Mouse (Mus musculus): Measurements from ENCODE around the gene Col26a1. TPM values are rescaled to one million over a fixed set of nuclear protein-coding genes. Genes with fewer than 3 reads are reported as not detected.
A peak's percentile ranks its signal among the peaks of the same experiment; 100 is the strongest.

Gene Col26a1
- polyA plus RNA-seq, 1 experiment from 2014 or later: 1.1 TPM

- no peak for DNase-seq (ENCODE audit: low spot score)
These were observed 188.0 kb downstream of the Col26a1 start for GRCm38 (mm10) chr5:136694976-136695375.

GRCm38 (mm10) chr5:136693418-136693817 is 189.6 kb downstream of the Col26a1 start:
- peak; percentile 51 for DNase-seq (ENCODE audit: low spot score)

- peak; percentile 35 for DNase-seq (ENCODE audit: low spot score)
These were observed 190.2 kb downstream of the Col26a1 start, which contains the start of gene Myl10 for GRCm38 (mm10) chr5:136692784-136693183. Gene Myl10, plus strand, starts transcription at chr5:136693146.

Other genes with a start within 250 kb of the Col26a1 start
- gene Myl10, start 190.1 kb downstream of the Col26a1 start, polyA plus RNA-seq (2015; fragmentation: Nextera tagmentation; extraction: Ambion mirVana): 21.7 and 24.2 TPM in 2 replicates
- 36.7 and 40.5 TPM in 2 replicates for gene Ift22, start 24.9 kb upstream of the Col26a1 start, polyA plus RNA-seq (2015; fragmentation: Nextera tagmentation; extraction: Ambion mirVana)
- 298 and 312 TPM in 2 replicates for gene Fis1, start 70.1 kb upstream of the Col26a1 start, polyA plus RNA-seq (2015; fragmentation: Nextera tagmentation; extraction: Ambion mirVana)
- gene Cldn15, start 83.4 kb upstream of the Col26a1 start, polyA plus RNA-seq (2015; fragmentation: Nextera tagmentation; extraction: Ambion mirVana): 1.2 and 2.2 TPM in 2 replicates
- gene Plod3, start 103.8 kb upstream of the Col26a1 start, polyA plus RNA-seq (2015; fragmentation: Nextera tagmentation; extraction: Ambion mirVana): 9.4 and 9.9 TPM in 2 replicates
- gene Znhit1, start 104.8 kb upstream of the Col26a1 start, polyA plus RNA-seq (2015; fragmentation: Nextera tagmentation; extraction: Ambion mirVana): 66.8 and 72.3 TPM in 2 replicates
- 0.18 and 0.24 TPM in 2 replicates for gene Vgf, start 143.2 kb upstream of the Col26a1 start, polyA plus RNA-seq (2015; fragmentation: Nextera tagmentation; extraction: Ambion mirVana)
- gene Ap1s1, start 162.9 kb upstream of the Col26a1 start, polyA plus RNA-seq (2015; fragmentation: Nextera tagmentation; extraction: Ambion mirVana): 135 and 145 TPM in 2 replicates
- 0.05 and 0.12 TPM in 2 replicates for gene Serpine1, start 189.1 kb upstream of the Col26a1 start, polyA plus RNA-seq (2015; fragmentation: Nextera tagmentation; extraction: Ambion mirVana)
- 13.0 and 18.0 TPM in 2 replicates for gene Trim56, start 233.0 kb upstream of the Col26a1 start, polyA plus RNA-seq (2015; fragmentation: Nextera tagmentation; extraction: Ambion mirVana)